Mouse (Mus musculus): Measurements from ENCODE around the gene Hmgn2.

Hmgn2 gene

GRCm38 (mm10) chr4:133978021-133978711 lies 9.7 kb upstream of the Hmgn2 start:
- WGBS: 90% methylated on average over 10 of the region's 10 CpGs

- 60% methylated on average over 8 of the region's 8 CpGs for WGBS
These were observed 3.3 kb upstream of the Hmgn2 start for GRCm38 (mm10) chr4:133971741-133972140.

- WGBS: 65% methylated on average over 13 of the region's 13 CpGs
These were observed 2.4 kb upstream of the Hmgn2 start for GRCm38 (mm10) chr4:133970876-133971275.

GRCm38 (mm10) chr4:133970196-133970595 lies 1.7 kb upstream of the Hmgn2 start:
- 48% methylated on average over 4 of the region's 4 CpGs for WGBS

- WGBS: 51% methylated on average over 8 of the region's 8 CpGs
These were observed 792 bp upstream of the Hmgn2 start for GRCm38 (mm10) chr4:133969114-133969770.

- WGBS: 1% methylated on average over 29 of the region's 29 CpGs
These were observed 642 bp downstream of the Hmgn2 start for GRCm38 (mm10) chr4:133967866-133968149.

- under 1% methylated on average over 93 of the region's 101 CpGs for WGBS
These were observed 1.1 kb downstream of the Hmgn2 start for GRCm38 (mm10) chr4:133967138-133967865.

GRCm38 (mm10) chr4:133966271-133966940 lies 2.0 kb downstream of the Hmgn2 start:
- WGBS: 18% methylated on average over 12 of the region's 12 CpGs

GRCm38 (mm10) chr4:133962566-133962965 lies 5.9 kb downstream of the Hmgn2 start:
- 85% methylated on average over 7 of the region's 7 CpGs for WGBS

- WGBS: 90% methylated on average over 1 of the region's 1 CpGs
These were observed 9.6 kb downstream of the Hmgn2 start for GRCm38 (mm10) chr4:133958884-133959283.

GRCm38 (mm10) chr4:133956358-133956757 lies 12.1 kb downstream of the Hmgn2 start:
- 86% methylated on average over 4 of the region's 4 CpGs for WGBS

- 64% methylated on average over 4 of the region's 4 CpGs for WGBS
These were observed 21.7 kb downstream of the Hmgn2 start for GRCm38 (mm10) chr4:133946736-133947135.

GRCm38 (mm10) chr4:133943791-133944190 lies 24.7 kb downstream of the Hmgn2 start:
- 82% methylated on average over 3 of the region's 3 CpGs for WGBS

- 92% methylated on average over 4 of the region's 4 CpGs for WGBS
These were observed 25.8 kb downstream of the Hmgn2 start for GRCm38 (mm10) chr4:133942679-133943078.

- WGBS: 61% methylated on average over 3 of the region's 3 CpGs
These were observed 26.9 kb downstream of the Hmgn2 start for GRCm38 (mm10) chr4:133941576-133941975.

- 90% methylated on average over 13 of the region's 13 CpGs for WGBS
These were observed 27.8 kb downstream of the Hmgn2 start for GRCm38 (mm10) chr4:133940386-133941260.

- WGBS: 63% methylated on average over 2 of the region's 2 CpGs
These were observed 30.4 kb downstream of the Hmgn2 start for GRCm38 (mm10) chr4:133938077-133938476.

GRCm38 (mm10) chr4:133931785-133932184 lies 36.7 kb downstream of the Hmgn2 start:
- 86% methylated on average over 3 of the region's 3 CpGs for WGBS

GRCm38 (mm10) chr4:133931349-133931748 lies 37.1 kb downstream of the Hmgn2 start:
- 18% methylated on average over 10 of the region's 10 CpGs for WGBS

- 48% methylated on average over 7 of the region's 7 CpGs for WGBS
These were observed 39.2 kb downstream of the Hmgn2 start for GRCm38 (mm10) chr4:133929278-133929670.

GRCm38 (mm10) chr4:133928576-133929277 lies 39.7 kb downstream of the Hmgn2 start:
- WGBS: 67% methylated on average over 15 of the region's 15 CpGs
